Mouse (Mus musculus) stomach, adult 2 months (tissue): Measurements from ENCODE around the gene Ptger4. TPM values are rescaled to one million over a fixed set of nuclear protein-coding genes. Genes with fewer than 3 reads are reported as not detected.

ENCODE experiments used
- polyA plus RNA-seq: library from polyadenylated mRNA; depleted of rRNA; stranded (reverse); fragments of >200 nt; gene quantifications from 2 replicates; pipeline ENCODE4 v1.2.3, GENCODE M21; 2012; rRNA removed

Gene Ptger4
- polyA plus RNA-seq: 10.3 and 14.2 TPM in 2 replicates

DNA sequence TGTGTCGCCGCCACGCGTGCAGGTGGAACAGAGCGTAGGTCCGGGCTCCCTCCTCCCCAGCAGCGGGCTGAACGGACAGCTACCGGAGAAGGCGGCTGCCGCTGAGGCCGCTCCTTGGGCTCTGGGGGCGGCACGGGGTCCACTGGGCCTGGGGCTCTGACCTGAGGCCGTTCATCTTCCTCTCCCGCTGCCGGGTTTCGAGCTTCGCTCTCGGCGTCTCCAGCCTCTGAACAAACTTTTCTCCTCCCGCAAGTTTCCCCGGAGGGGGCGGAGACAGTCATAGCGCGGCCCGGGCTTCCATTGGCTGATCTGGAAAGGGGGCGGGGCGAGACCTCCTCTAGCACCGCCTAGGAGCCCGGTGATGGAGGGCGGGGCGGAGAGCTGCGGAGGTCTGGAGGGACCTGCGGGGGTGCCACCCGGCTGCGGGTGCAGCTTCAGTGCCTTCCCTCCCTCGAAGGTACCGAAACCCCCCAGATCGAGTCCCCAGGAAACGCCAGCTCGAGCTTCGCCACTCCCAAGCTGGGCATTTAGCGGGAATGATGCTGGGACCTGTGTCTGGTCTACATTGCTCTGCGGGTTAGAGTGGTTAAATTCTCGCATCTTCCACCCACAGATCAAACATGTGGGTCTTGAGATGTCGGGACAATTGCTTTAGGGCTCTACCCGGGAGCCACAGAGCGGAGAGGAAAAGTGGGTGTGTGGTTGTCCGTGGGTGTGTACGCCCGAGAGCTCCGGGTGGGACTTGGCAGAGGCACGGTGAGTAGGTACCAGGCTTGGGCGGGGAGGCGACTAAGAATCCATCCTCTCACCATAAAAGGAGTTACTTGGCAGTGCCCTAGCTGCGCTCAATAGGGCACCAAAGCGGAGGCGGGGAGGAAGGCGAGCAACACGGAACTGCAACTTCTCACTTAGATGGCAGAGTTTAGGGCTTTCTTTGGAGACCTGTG is at the start of gene Ptger4:
Gene Ptger4, minus strand, starts transcription at position 229 of the 947 bp plus-strand sequence.

GRCm38 (mm10) chr15:5185366-5186292 is 58.4 kb downstream of the Ptger4 start, which contains the start of gene Ttc33:
TSS of gene Ttc33 (plus strand) at chr15:5185525.

Other genes starting within 250 kb of the Ptger4 start
- 0.14 and 0.55 TPM in 2 replicates for gene C7, start 180.4 kb downstream of the Ptger4 start, polyA plus RNA-seq
- 0.59 and 0.88 TPM in 2 replicates for gene Card6, start 135.6 kb downstream of the Ptger4 start, polyA plus RNA-seq
- gene Rpl37, start 127.5 kb downstream of the Ptger4 start, polyA plus RNA-seq: 104 and 107 TPM in 2 replicates
- 0.46 and 0.84 TPM in 2 replicates for gene Prkaa1, start 100.3 kb downstream of the Ptger4 start, polyA plus RNA-seq
- gene Ttc33, start 58.7 kb downstream of the Ptger4 start, polyA plus RNA-seq: 0.26 and 0.45 TPM in 2 replicates